Mouse (Mus musculus): ENCODE measurements around the gene Tmem138. TPM values are rescaled to one million over a fixed set of nuclear protein-coding genes. Genes with fewer than 3 reads are reported as not detected.
"Not testable (repeated sequence)": the region's sequence is repeated elsewhere in the genome, so short reads cannot be mapped to it uniquely, and the experiment has no call there.

The Tmem138 gene
- polyA plus RNA-seq, 1 experiment = 12.0 TPM

DNA sequence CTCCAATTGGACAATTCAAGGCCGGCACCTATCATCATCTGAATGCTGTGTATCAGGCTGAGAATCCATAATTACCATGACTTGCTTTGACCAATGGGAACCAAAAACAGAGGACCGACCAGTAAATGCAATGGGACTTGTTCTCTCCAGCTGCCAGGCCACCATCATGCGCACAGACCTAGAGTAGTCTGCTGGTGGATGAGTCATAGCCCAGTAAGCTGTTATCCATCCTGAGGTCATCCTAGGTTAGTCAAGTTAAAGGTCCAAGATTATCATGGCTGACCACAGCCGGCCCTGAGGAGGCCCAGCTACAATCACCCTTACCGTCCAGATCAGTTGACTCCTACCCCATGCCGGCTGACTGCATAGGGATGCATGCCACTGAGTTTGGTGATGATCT, 7.5 kb downstream of the Tmem138 start:
- no peak for DNase-seq (ENCODE audit: low read depth)

DNA sequence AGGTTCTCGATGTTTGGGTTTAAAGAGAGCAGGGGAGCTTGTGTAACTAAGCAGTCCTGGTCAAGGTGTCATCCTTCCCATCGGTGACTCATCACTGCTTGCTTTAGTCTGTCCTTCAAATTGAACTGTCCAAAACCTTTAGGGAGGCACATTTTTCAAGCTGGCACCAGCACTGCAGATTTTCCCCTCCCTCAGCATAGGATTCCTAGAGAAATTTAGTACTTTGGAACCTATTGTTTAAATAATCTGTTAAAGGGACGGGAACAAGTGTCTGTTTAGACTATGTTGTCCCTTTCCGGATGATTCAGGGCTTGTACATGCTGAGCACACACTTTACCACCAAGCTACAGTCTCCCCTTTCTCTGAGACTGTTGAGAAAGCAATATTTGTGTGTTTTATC, 11.9 kb downstream of the Tmem138 start:
- DNase-seq (ENCODE audit: low read depth) = no peak

DNA sequence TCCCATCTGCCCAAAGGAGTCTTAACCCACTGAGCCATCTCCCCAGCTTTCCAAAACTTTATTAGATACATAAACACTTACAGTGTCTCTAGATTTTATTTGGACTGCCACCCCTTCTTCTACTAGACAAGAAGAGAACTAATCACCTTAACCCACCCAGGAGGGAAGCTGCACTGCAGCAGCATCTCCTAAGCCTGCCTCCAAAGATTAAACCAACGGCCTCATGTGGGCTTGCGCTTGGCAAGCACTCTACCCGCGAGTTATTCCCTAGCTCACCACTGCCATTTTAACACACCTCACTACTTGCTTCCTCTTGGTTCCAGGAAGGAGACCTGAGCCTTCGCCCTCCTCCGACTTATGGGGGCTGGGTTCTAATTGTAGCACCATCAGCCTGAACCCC, 12.9 kb downstream of the Tmem138 start:
- no peak for DNase-seq (ENCODE audit: low read depth)

- no peak for DNase-seq (ENCODE audit: low read depth)
Observed at GRCm38 (mm10) chr19:10562351-10562750, 14.8 kb downstream of the Tmem138 start.

DNA sequence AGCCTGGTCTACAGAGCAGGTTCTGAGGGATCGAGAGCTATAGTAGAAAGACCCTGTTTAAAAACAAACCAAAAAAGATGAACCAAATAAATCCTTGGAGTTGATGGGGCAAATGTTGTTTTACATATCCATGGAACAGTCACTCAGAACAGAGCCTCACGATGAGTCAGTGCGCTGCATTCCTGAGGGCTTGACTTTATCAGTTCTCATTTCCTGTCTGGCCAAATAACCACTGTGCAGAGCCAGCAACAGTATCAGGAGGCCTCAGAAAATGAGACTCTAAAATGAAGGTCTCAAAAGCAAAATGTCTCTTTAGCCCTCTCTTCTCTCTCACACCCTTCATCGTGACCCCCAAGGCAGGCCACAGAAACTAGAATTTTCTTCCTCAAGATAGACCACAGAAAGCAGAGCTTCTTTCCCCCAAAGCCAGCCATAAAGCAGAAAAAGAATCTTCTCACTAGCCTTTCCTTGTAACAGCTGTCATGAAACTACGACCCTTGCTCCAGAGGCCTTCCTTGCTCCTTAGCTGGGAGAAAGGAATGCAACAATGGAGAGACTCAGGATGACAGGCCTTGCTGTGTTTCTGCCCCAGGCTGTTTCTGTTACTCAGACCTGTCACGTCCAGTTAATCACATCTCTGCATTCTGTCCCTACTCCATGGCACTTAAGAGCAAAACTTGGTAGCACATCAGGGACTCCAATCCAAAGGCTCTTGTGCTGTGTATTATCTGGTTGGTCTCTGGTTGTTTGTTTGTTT, 15.4 kb downstream of the Tmem138 start:
- no peak for DNase-seq (ENCODE audit: low read depth)

DNA sequence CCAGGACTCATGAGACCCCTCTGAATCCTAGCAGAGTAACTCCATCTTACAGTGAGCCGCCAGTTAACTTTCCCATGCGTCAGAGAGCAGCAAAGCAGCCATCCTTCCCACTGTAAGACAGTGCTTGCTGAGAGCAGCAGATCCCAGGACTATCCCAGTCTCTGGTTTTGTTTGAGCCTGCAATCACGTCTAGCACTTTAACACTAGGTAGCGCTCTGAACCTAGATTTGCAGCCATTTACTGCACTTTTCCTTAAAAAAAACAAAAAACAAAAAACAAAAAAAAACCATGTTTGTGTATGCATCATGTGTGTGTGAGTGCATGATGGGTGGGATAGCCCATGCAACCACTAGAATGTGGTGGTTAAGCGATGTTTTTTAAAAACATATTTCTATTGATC, 17.1 kb downstream of the Tmem138 start:
- DNase-seq (ENCODE audit: low read depth) = no peak

DNA sequence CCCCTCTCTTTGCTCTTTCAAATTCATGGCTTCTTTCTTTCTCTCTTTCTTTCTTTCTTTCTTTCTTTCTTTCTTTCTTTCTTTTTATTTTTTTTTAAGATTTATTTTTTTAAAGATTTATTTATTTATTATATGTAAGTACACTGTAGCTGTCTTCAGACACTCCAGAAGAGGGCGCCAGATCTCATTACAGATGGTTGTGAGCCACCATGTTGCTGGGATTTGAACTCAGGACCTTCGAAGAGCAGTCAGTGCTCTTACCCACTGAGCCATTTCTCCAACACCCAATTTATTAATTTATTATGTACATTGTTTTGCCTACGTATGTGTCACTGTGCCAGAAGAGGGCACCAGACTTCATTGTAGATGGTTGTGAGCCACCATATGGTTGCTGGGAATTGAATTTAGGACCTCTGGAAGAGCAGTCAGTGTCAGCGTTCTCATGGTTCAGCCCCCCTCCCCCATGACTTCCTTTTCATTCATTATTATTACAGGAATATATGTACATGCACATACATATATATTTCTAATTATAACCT, 19.3 kb downstream of the Tmem138 start:
- not testable (repeated sequence) for DNase-seq (ENCODE audit: low read depth)

DNA sequence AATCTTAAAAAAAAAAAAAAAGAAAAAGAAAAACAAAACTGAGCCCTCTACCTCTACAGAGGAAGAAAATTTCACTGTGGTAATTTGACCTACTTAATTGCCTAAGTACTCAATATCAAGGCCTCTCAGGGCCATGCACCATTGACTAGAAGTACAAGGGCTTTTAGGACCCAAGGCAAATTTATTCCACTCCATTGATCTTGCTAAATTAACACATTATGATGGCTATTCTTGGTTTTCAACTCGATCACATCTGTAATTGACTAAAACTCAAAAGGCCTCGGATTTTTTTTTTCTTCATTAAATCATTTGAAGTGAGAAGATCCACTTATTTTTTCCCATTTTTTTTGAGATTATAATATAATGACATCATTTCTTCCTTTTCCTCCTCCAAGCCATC, 19.7 kb downstream of the Tmem138 start:
- no peak for DNase-seq (ENCODE audit: low read depth)

- no peak for DNase-seq (ENCODE audit: low read depth)
Observed at GRCm38 (mm10) chr19:10557001-10557400, 20.2 kb downstream of the Tmem138 start.

DNA sequence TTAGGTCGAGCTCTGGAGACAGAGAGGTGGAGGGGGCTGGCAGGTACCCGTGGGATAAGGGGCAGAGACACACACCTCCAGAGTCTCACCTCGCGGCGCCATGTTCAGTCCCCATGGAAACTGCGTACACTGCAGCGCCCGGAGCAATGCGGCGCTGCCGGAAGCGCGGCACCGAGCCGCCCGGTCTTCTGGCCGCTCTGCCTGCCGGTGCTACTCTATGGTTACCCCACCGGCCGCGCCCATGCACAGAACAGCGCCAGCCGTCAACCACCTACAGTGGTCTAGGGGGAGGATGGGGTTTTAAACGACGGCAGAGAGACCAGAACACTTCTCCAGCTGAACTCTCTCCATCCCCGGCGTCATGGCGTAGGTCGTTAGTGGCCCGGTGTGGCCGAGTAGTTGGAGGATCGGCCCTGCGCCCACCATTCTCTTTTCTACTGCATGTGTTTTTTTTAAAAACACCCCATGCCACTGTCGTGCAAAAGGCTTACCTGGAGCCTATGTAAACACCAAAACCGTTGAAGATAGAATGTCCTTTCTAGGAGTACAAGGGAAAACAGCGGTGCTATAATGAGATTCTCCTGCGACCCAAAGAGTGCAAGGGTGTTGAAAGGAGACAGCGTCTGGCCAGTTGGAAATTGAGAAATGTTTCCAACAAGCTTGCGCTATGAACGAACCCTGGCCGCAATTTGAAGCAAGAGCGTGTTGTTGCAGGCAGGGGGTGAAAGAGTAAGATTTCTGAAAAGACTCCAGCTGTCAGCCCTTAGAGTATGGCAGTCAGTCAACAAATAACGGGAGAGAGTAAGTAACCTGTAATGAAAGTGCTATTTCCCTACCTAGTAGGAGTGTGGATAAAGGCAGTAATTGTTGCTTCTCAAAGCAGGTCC, 21.3 kb downstream of the Tmem138 start, which contains the start of gene Tmem216:
Gene Tmem216, minus strand, starts transcription at position 615 of the 887 bp plus-strand sequence.
- DNase-seq (ENCODE audit: low read depth) = peak; percentile 27

DNA sequence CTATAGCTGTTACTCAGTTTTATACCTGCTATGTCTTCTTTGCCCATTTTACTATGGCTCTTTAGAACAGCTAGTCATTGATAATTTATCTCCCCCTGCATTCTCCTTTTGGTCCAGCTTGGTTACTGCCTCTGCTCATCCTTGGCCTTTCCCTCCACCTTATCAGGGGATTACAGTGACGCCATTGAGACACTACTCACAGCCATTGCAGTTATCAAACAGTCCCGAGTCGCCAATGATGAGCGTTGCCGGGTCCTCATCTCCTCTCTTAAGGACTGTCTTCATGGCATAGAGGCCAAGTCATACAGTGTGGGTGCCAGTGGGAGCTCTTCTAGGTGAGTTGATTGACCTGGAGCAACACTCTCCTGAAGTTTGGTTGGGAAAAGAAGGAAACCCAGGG, 37.7 kb downstream of the Tmem138 start:
- no peak for DNase-seq (ENCODE audit: low read depth)

- DNase-seq (ENCODE audit: low read depth) = no peak
Observed at GRCm38 (mm10) chr19:10530082-10530481, 47.1 kb downstream of the Tmem138 start.

DNA sequence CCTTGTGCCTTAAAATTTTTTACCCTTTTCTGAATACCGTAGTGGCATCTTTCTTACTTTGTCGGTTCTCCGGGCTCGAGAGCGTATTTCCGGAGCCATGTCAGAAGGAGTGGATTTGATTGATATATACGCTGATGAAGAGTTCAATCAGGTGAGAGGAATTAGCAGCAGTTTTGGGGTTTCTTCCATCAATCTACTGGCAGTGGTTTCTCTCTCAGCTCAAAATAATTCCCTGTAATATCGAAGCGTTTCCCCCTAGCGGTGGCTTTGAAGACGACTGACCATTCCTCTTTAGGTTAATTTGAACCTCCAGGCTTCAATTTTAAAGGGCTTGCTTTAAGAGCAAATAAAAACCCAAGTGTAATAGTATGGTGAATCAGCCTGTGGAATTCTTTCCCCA, 51.3 kb downstream of the Tmem138 start, which contains the start of gene Sdhaf2:
Gene Sdhaf2, minus strand, starts transcription at position 233 of the 400 bp plus-strand sequence.
- no peak for DNase-seq (ENCODE audit: low read depth)

- DNase-seq (ENCODE audit: low read depth) = peak; percentile 36
Observed at GRCm38 (mm10) chr19:10525106-10525901, 51.9 kb downstream of the Tmem138 start, which contains the start of gene Cpsf7. Gene Cpsf7 (plus strand): TSS chr19:10525266.

DNA sequence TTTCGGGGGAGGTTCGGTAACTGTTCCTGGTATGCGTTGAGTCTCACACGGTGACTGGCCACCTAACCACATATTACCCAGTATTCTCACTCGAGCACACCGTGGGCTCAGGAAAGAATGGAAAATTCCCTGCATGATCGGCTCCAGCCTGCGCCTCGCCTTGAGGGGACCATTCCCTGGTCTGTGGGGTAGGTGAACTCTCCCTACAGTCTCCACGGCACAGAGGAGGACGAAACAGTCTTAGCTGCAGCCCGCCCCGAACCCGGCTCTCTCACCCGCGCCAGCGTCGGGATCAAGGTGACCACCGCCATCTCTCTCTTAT, 52.4 kb downstream of the Tmem138 start:
- no peak for DNase-seq (ENCODE audit: low read depth)

- DNase-seq (ENCODE audit: low read depth) = no peak
Observed at GRCm38 (mm10) chr19:10523483-10524080, 53.6 kb downstream of the Tmem138 start.

- DNase-seq (ENCODE audit: low read depth) = no peak
Observed at GRCm38 (mm10) chr19:10521926-10522325, 55.2 kb downstream of the Tmem138 start.

Measured in gonadal fat pad, adult 2 months (tissue).